Mouse (Mus musculus) olfactory bulb, adult 2 months (tissue): Measurements from ENCODE around the gene Sik1.

Experiments
- CTCF ChIP-seq: fragments of 200-500 bp; IDR thresholded peaks from 2 replicates; pipeline ENCODE4 v1.5.1; 2012; ENCODE audit warnings: low read depth, mild to moderate bottlenecking, low read length, moderate library complexity; ENCODE audit not compliant: insufficient read depth
- POLR2A ChIP-seq: fragments of 200-500 bp; IDR thresholded peaks from 2 replicates; pipeline ENCODE4 v1.6.1; 2012; ENCODE audit warnings: mild to moderate bottlenecking, low read depth, low read length, moderate library complexity; ENCODE audit not compliant: insufficient read depth

- no peak for TF ChIP-seq POLR2A
- no peak for TF ChIP-seq CTCF
Observed at GRCm38 (mm10) chr17:31867061-31867460, 11.5 kb upstream of the Sik1 start.
